Mouse (Mus musculus) frontal cortex, postnatal 25 days (tissue): ENCODE results near the gene Dhrs7c.

ENCODE experiments used
- DNase-seq, 2 experiments: peaks; one replicate each; pipeline ENCODE4 v3.0.0; 2022; ENCODE audit warnings: low spot score in 2 of 2

Dhrs7c gene

DNA sequence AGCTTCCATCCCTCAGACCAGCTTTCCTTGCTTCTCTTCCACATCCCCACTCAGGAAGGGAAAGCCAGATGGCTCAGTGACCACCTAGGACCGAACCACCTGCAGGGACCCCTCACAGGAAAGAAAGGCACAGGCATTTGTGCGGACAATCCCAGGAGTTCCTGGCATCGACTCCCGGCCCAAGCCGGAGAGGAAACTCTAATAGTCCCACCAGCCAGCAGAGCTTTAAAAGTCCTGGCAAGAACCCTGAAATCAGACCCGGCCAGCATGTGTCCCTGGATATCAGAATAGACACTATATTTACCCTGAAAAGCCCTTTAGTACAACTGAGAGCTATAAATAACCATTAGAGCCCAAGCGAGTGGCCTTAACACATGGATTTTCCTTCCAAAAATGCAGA lies at the start of gene Dhrs7c:
Gene Dhrs7c, plus strand, starts transcription at position 257 of the 400 bp plus-strand sequence.
- no peak for DNase-seq

DNA sequence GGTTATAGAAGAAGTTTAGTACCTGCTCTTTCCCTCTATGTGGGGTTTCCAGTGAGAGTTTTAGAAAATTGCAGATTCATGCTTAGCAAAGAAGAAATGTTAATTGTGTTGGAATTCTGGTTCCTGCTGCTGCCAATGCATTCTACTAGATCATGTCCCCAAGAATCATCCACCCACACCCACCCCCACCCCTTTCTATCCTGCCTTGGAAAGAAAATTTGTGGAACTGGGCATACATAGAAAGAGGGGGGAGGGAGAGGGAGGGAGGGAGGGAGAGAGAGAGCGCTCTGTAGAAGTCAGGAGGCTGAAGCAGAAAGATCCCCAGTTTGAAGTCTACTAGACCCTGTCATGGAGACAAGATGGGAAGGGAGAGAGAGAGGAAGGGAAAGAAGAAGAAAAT lies 41.7 kb upstream of the Dhrs7c start:
- no peak for DNase-seq

DNA sequence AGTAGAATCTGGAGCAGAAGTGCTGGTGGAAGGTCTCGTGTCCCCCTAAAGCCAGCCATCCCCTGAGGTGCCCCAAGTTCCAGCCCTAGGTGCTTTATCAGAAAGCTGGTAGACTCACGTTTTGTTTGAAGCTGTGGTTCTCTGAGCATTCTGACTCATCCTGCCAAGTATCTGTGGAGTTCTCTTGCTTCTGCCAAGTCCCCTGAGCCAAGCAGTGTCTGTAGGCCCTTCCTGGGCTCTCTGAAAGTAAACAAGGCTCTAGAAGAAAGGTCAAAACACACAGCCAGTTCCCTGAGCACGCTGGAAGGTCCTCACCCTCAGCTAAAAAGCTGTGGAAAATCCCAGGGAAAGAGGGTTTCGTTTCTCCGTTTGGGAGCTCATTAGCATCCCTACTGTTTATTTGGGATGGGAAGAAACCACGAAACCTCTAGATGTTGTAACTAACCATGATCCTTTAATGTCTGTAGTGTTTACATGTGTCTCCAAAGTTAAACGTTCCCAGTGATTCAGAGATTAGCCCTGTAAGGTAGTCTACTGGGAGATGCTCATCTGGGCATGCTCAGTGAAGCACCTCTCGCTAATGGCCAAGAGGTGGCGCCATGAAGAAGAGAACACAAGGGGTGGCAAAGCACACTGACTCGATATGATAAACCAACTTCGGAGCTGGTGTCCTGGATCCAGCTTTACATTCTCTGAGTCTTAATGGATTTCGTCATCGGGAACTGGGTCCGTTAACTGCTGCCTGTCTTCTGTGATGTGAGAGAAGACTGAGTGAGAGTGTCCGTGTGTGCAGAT lies 40.4 kb upstream of the Dhrs7c start:
- no peak for DNase-seq

DNA sequence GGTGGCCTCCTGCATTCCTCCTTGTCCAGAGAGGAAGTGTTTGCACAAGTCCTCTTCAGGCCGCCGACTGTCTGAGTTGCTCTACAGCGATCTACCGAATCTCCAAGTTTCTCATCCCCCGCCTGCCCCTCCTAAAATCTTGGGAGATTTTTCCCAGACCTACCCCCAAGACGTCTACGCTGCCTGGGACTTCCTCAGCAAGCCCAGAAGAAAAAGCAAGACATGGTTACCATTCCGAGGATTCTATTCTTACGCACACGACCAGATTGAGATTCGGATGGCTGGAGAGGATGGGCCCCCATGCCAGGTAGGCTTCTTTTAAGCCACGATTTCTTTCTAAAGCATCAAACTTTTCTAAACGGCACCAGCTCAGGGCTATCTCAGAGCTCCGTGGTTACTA lies 26.9 kb upstream of the Dhrs7c start, which contains the start of gene Glp2r:
Gene Glp2r, minus strand, starts transcription at position 101 of the 400 bp plus-strand sequence.
- no peak for DNase-seq

DNA sequence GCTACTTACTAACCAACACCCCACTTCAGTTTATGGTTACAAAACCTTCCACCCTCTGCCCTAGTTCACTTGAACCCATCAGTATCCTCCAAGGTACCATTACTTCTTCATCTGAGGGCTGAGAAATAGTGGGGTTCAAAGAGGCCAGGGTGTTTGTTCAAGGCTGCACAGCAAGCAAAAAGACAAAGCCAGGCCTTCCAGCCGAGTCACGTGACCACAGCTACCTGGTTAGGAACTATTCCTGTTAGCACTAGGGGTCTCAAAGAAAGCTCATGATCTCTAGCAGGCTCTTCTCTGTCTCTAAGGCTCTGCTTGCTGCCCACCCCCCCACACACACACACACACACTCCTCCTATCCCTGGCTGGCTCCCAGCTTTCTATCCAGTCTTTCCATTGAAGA lies 26.3 kb upstream of the Dhrs7c start:
- no peak for DNase-seq

DNA sequence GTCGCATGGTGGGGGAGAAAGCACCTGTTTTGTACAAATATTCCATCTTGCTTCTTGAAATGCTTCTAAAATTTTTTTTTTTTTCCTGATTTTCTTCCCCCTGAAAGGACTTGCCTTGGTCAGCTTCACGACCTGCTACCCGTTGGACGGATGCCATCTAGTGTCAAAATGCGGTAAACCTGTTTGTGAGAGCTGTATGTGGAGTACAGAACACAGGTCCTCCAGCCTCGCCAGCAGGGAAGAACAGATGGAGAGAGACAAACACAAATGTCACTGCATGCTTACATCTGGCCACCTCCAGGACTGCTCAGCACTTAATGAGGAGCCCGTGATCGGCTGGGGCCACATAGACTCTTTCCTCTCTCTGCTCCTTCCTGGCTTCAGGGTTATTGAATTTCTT lies 25.4 kb upstream of the Dhrs7c start:
- peak; percentile 32 to 44 for DNase-seq

DNA sequence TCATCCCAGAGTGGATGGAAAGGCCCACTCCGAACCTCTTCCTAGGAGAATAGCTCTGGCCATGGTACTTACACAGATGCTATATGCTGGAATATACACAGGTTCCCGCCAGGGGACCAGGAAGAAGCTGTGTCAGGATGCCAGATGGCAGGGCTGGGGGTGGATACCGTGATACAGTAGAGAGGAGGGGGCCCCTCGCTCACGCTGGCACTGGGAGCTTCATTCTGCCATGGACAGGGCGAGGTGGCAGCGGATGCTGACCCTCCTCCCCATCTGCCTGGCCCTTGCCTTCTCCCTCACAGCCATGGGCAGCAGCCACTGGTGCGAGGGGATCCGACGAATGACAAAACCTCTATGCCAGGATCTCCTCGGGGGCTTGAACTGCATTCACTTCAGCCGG lies 23.6 kb upstream of the Dhrs7c start, which contains the start of gene Gsg1l2:
Gene Gsg1l2, plus strand, starts transcription at position 230 of the 400 bp plus-strand sequence.
- DNase-seq: no peak

DNA sequence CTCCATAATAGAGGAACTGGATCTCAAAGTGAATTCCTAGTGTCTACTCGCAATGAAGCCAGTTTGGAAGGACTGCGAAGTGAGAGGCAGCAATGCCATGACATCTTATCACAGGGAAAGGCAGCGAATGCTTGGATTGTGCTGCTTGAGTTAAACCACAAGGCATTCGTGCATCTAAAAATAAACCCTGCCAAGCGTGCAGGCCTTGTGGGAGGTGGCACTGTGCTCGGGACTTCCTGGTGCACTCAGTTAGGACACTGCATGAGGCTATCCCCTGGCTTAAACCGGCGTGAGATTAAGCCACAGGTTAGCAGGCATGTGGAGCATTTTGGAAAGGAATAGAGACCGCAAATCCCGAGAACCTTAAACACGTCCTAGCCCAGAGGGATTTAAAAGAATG lies 7.8 kb upstream of the Dhrs7c start:
- no peak for DNase-seq

DNA sequence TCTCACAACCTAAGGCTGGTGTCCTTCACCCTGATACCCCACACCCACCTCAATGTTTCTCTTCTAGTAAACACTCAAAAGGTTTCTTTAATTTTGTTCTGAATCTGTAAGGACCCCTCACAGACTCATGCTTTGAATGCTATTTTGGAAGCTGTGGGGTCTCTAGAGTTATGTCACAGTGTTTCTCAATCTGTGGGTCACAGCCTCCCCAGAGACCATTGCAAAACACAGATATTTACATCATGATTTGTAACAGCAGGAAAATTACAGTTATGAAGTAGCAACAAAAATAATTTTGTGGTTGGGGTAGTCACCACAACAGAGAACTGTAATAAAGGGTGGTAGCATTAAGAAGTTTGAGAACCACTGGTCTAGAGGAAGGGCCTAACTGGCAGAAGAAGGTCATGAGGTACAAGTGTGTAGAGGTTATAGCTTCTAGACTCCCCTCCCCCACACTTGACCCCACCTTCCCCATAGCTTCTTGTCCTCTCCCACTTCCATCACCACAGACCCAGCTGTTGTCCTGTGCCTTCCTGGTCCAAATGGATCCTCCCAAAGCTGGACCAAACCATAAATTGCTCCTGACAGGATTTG lies 2.2 kb downstream of the Dhrs7c start:
- no peak for DNase-seq

DNA sequence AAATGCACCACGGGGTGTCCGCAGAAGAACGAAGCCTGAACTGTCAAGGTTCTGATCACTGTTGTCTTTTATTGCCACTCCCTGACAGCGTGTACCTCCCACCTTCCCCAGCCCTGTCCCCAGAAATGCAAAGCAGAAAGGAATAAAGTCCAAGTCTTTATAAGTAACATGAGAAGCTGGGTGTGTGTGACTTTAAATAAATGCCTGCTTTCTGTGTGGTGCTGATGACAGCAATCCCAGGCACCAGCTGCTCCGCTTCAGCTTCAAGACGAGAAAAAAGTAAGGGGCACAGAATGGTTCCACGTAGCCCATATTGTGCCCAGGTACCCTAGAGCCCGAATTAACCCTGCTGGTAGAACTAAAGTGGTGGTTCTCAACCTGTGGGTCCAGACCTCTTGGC lies 3.2 kb downstream of the Dhrs7c start:
- no peak for DNase-seq

DNA sequence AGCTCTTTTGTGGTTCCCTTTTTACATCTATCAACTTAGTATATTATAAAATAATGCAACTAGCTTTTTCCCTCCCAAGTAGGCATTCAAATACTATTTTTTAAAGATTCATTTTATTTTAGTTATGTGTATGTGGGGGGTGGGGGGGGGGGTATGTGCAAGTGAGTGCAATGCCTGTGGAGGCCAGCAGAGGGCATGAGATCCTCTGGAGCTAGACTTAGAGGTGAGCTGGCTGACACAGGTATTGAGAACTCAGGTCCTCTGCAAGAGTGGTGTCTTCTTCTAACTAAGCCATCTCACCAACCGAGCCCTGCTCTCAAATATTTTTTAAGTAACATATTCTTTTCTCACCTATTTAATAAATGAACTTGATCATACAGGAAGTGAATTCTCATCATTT lies 7.6 kb downstream of the Dhrs7c start:
- DNase-seq: no peak

DNA sequence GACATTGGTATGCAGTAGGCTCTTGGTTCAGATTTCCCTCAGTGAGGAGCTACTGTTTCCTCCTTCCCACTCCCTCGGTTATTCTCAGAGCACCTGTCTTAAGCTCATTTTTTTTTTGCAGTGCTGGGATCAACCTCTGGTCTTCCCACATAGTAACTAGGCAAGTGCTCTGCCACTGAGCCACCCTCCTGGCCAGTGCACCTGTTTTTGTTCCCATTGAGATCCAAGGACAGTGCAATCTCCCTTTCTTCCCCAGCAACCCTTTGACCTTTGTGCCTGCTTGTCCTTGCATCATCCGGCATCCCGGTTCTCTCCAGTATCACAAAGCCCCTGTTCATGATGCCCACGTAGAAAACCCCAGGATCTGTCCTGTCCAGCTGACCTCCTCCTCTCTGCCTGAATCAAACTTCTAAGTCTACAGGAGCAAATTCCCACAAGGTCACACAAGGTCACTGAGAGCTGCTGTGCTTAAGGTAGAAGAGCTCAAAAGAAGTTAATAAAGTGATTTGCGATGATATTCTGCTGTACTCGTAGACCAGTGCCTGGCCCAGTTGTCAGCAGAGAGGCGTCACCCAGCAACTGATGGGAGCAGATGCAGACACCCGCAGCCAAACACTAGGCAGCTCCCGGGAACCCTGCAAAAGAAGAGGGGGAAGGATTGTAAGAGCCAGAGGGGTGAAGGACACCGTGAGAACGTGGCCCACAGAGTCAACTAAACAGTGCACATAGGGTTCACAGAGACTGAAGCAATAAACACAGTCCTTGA lies 9.0 kb downstream of the Dhrs7c start:
- DNase-seq: no peak

DNA sequence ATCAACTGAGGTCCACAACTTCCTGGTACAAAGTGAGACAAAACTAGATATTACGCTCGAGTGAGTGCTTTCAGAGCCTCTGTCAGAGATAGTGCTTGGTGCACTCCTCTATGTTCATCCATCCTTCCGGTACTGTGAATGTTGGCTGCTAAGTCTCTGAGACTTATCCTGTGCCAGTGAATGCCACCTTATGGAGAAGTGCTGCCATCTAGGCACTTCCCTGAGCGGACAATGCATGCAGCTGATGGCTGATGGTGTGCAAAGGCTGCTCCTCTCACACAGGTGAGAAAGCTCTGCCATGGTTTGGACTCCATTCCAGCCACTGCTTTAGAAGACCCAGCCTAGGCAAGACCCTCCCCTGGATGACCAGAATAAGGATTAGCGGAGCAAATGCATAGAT lies 10.1 kb downstream of the Dhrs7c start:
- DNase-seq: no peak

DNA sequence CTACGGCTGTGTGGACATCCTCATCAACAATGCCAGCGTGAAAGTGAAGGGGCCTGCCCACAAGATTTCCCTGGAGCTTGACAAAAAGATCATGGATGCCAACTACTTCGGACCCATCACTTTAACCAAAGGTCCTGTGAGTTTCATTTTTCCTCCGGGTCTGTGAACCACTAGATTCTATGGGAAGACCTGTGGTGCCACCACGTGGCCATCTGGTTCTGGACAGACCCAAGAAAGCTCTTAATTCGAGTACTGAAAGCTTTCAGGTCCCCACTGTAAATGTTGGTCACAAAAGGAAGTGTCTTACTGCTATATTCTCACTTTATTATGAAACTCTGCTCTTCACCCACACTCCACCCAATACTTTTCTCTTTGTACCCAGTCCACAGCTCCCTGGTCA lies 13.5 kb downstream of the Dhrs7c start:
- DNase-seq: no peak

DNA sequence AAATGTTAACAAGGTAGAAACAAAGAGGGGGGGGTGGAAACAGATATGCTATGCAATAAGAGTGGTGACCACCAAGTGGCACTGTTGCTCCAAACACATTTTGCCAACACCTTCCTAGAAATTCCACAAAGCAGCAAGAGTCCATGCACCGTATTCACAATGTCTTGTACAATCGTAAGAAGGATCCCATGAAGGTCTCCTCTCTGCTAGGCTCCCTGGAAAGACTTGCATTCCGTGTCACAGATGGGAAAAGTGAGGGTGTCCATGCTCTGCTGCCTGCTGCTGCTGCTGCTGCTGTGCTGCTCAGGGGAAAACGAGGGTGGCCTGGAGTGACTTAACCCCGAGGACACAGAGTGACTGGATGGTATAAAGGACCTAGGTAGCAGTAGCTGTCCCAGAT lies 21.6 kb downstream of the Dhrs7c start:
- peak in 1 of 2 experiments; percentile 34 for DNase-seq

DNA sequence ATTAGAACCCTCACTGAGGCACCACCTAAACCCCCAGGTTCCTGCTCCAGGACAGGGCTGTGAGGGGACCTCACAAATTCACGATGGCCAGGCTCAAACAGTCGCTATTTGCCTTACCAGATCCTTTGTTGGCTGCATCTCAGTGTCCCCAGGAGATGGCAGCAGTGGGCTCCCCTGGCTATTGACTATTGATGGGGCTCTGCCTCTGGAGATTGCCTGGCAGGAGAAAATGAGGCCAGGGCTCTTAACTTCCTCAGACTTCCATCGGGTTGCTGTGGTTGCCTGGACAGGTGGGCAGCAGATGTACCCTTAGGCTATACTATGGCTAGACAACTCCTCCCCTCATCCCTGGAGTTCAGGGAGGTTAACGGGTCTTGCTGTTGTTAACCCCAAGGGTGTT lies 22.2 kb downstream of the Dhrs7c start:
- peak; percentile 23 to 29 for DNase-seq

DNA sequence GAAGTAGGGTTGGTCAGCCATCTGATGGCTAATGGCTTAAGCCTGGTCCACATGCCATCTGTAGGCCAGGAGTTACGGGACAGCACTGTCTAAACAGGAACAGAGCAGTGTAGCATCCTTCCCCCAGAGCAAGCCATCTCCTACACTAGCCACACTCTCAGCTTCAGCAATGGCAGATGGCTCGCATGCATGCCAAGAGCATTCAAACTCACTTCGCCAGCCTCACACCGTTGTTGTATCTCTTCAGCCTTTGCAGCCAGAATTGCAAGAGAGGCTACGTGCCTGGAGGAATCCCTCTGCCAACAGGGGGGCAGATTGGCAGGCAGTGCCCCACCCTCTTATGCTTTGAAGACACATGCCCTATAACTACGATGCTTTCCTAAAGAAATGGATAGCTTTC lies 23.6 kb downstream of the Dhrs7c start:
- DNase-seq: no peak

DNA sequence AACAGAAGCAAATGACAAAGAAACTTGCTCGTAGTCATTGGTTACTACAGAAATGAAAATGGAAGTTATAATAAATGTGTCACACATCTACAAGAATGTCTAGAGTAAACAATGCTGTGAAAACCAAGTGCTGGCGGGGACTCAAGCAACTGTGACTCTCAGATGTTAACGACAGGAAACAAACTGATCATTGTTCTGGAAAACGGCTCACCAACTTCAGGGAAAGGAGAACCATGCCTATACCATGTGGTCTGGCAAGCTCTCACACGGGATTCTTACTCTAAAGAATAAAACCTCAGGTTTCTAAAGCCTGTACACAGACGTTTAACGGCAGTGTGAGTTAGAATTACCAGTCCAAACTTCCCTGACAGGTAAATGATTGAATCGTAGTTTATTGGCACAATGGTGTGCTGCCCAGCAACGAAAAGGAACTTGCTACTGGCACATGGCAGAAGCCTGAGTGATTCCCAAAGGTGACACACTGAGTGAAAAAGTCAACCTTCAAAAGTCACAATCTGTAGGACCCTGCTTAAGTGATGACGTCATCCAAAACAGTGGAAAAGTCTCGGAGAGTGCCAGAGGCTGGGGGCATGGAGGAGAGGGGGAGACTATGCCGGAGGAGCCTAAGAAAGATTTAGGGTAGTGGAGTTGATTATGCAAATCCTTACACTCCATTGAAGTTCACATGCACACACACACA lies 30.5 kb downstream of the Dhrs7c start:
- no peak for DNase-seq

DNA sequence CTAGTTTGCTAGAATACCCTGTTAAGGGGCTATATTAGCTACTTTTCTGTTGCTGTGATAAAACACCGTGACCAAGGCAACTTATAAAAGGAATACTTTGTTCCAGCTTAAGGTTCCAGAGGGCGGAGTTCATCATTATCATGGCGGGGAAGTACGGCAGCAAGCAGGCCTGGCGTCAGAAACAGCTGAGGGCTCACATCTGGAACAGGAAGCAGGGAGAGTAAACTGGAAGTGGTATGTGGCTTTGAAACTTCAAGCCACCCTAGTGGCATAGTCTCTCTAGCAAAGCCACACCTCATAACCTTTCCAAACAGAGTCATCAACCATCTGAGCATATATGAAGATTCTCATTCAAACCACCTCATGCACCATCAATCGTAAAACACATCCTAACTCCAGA lies 31.5 kb downstream of the Dhrs7c start:
- DNase-seq: no peak

DNA sequence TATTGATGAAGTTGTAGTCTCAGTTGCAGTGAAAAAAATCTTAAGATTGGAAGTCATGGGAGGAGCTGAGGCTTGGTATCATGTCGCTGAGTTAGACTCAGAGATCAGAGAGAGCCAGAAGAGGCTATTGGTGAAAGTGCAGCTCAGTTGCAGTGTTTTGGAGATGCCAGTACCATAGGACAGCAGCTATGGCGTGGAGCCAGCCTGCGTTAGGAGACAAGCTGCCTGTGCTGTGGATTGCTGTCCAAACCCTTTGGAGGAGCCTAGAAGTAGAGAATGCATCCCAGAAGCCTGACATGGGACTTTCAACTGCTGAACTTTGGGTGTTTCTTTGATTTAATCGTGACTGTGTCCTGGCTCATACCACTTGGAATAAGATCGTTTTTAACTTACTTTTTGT lies 33.8 kb downstream of the Dhrs7c start:
- no peak for DNase-seq

DNA sequence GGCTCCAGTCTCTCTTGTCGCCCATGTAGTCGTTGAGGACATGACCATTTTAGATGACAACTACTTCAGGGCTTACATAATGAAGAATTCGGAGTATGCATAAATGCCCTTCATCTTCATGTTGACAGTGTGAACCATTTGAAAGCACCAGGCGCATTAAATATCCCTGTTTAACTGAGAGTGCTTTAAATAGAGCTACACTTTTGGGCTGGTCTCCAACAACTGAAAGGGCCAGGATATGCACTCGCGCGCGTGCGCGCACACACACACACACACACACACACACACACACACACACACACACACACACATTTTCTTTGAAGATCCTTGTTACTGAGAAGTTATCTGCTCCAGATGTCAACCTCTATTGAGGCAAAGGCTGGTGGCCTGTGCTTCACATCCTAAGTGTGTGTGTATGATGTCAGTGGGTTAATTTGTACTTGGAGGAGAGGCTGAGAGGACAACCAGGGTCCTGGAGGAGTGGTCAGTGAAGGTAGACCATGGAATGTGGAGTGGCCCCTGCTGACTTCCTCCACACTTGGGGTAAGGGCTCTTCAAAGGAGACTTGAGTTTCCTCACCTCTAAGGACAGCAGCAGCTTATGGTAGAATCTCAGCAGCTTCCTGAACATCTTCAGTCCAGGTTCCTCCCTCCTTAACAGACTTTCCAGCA lies 37.6 kb downstream of the Dhrs7c start:
- no peak for DNase-seq

DNA sequence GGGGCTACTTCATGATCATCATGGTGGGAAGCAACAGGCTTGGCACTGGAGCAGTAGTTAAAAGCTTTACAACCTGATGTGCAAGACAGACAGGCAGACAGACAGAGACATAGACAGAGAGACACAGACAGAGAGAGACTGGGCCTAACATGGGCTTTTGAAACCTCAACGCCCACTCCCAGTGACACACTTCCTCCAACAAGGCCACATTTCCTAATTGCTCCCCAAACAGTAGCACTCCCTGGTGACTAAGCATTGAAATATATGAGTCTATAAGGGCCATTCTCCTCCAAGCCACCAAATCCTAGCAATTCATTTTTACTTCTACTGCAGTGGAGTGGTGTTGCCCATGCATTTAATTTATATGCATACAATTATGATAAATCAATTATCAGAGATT lies 41.8 kb downstream of the Dhrs7c start:
- no peak for DNase-seq
